Mouse (Mus musculus) large intestine, adult 2 months (tissue): ENCODE results near the gene Lair1. TPM values are rescaled to one million over a fixed set of nuclear protein-coding genes. Genes with fewer than 3 reads are reported as not detected.
"Not testable (repeated sequence)": the region's sequence is repeated elsewhere in the genome, so short reads cannot be mapped to it uniquely, and the experiment has no call there.

Source experiments
- DNase-seq: peaks from one replicate; pipeline ENCODE4 v3.0.0-alpha.2; 2012; ENCODE audit warnings: low read depth, low spot score
- WGBS: fragments of 180-500 bp; shearing (Covaris S2); methylation state at CpG from one replicate; pipeline ENCODE4 v1.1.7; 2018; 5-methylcytosine and 5-hydroxymethylcytosine counted together
- polyA plus RNA-seq: library from polyadenylated mRNA; depleted of rRNA; stranded (reverse); fragments of >200 nt; gene quantifications from 2 replicates; pipeline ENCODE4 v1.2.3, GENCODE M21; 2012; rRNA removed

Gene Lair1
- polyA plus RNA-seq, result 5.0 and 8.3 TPM in 2 replicates

- WGBS, result 60% methylated on average over 2 of the region's 2 CpGs
- DNase-seq, result no peak
These were observed at the start of gene Lair1 for GRCm38 (mm10) chr7:4063013-4063412. Gene Lair1, minus strand, starts transcription at chr7:4063204.

GRCm38 (mm10) chr7:4111766-4112165 is 48.8 kb upstream of the Lair1 start:
- WGBS, result 62% methylated on average over 3 of the region's 3 CpGs
- DNase-seq, result no peak

- no peak for DNase-seq
- 16% methylated on average over 4 of the region's 4 CpGs for WGBS
These were observed 40.4 kb upstream of the Lair1 start for GRCm38 (mm10) chr7:4103411-4103810.

GRCm38 (mm10) chr7:4101144-4101543 is 38.1 kb upstream of the Lair1 start:
- 85% methylated on average over 5 of the region's 5 CpGs for whole genome bisulfite sequencing
- DNase-seq, result no peak

GRCm38 (mm10) chr7:4098832-4099231 is 35.8 kb upstream of the Lair1 start:
- 44% methylated on average over 2 of the region's 2 CpGs for WGBS
- DNase-seq, result no peak

- DNase-seq, result no peak
- 62% methylated on average over 2 of the region's 2 CpGs for WGBS
These were observed 35.3 kb upstream of the Lair1 start for GRCm38 (mm10) chr7:4098301-4098700.

GRCm38 (mm10) chr7:4091170-4091569 is 28.2 kb upstream of the Lair1 start:
- WGBS, result 73% methylated on average over 8 of the region's 8 CpGs
- no peak for DNase-seq

GRCm38 (mm10) chr7:4088679-4089078 is 25.7 kb upstream of the Lair1 start:
- no peak for DNase-seq
- 78% methylated on average over 2 of the region's 2 CpGs for WGBS

GRCm38 (mm10) chr7:4087896-4088480 is 25.0 kb upstream of the Lair1 start:
- DNase-seq, result no peak

GRCm38 (mm10) chr7:4087238-4087895 is 24.4 kb upstream of the Lair1 start:
- 55% methylated on average over 4 of the region's 4 CpGs for WGBS
- no peak for DNase-seq

More at GRCm38 (mm10) chr7:4087896-4088480, 25.0 kb upstream of the Lair1 start:
- WGBS, result 65% methylated on average over 6 of the region's 6 CpGs

GRCm38 (mm10) chr7:4085562-4085961 is 22.6 kb upstream of the Lair1 start:
- no peak for DNase-seq

GRCm38 (mm10) chr7:4084161-4084560 is 21.2 kb upstream of the Lair1 start:
- WGBS, result 77% methylated on average over 6 of the region's 6 CpGs
- DNase-seq, result no peak

GRCm38 (mm10) chr7:4082804-4083203 is 19.8 kb upstream of the Lair1 start:
- 2% methylated on average over 2 of the region's 2 CpGs for WGBS
- peak; percentile 83 for DNase-seq

- DNase-seq, result no peak
These were observed 18.7 kb upstream of the Lair1 start for GRCm38 (mm10) chr7:4081706-4082105.

GRCm38 (mm10) chr7:4080552-4080951 is 17.5 kb upstream of the Lair1 start:
- DNase-seq, result no peak
- WGBS, result 80% methylated on average over 4 of the region's 4 CpGs

- WGBS, result 84% methylated on average over 7 of the region's 7 CpGs
These were observed 16.5 kb upstream of the Lair1 start for GRCm38 (mm10) chr7:4079511-4079910.

GRCm38 (mm10) chr7:4073144-4073543 is 10.1 kb upstream of the Lair1 start:
- no peak for DNase-seq
- 68% methylated on average over 3 of the region's 3 CpGs for WGBS

More at GRCm38 (mm10) chr7:4079511-4079910, 16.5 kb upstream of the Lair1 start:
- DNase-seq, result no peak

- no peak for DNase-seq
These were observed 8.1 kb upstream of the Lair1 start for GRCm38 (mm10) chr7:4071066-4071465.

GRCm38 (mm10) chr7:4063714-4064425 is 866 bp upstream of the Lair1 start:
- no peak for DNase-seq
- WGBS, result 87% methylated on average over 1 of the region's 1 CpGs

More at GRCm38 (mm10) chr7:4071066-4071465, 8.1 kb upstream of the Lair1 start:
- WGBS, result 83% methylated on average over 6 of the region's 6 CpGs

- 54% methylated on average over 9 of the region's 9 CpGs for WGBS
- DNase-seq, result not testable (repeated sequence)
These were observed 2.3 kb downstream of the Lair1 start for GRCm38 (mm10) chr7:4060602-4061188.
